Mouse (Mus musculus): ENCODE data around the gene Setd7.
"Not testable (repeated sequence)": the region's sequence is repeated elsewhere in the genome, so short reads cannot be mapped to it uniquely, and the experiment has no call there.

Setd7 gene

DNA sequence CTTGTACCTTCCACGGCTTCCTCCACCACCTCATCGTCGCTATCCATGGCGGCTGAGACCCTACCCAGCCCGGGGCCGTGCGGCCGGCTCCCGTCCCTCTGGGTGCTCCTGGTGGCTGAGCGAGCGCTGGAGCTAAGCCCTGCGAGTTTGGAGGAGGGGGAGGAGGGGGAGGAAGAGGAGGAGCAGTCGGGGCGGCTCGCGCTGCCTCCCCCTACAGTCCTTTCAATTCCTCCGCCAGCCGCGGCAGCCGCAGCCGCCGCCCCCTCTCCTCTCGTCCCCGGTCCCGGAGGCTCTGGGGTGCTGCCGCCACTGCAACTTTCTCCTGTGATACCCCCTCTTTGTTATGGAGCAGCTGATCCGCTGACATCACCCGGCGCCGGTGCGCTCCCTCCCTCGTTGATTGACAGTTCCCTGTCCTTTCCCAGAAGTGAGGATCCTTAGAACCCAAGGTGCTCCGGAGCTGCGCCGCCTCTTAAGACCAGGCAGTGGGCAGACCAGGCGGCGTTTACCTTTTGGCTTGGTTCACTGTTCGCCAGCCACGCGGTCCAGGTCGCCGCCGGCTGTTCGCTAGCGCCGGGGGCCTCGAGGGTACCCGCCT lies at the start of gene Setd7:
Gene Setd7 (minus strand): TSS at position 369 of the 598 bp plus-strand sequence.
- peak; percentile 80 to 89 for DNase-seq

DNA sequence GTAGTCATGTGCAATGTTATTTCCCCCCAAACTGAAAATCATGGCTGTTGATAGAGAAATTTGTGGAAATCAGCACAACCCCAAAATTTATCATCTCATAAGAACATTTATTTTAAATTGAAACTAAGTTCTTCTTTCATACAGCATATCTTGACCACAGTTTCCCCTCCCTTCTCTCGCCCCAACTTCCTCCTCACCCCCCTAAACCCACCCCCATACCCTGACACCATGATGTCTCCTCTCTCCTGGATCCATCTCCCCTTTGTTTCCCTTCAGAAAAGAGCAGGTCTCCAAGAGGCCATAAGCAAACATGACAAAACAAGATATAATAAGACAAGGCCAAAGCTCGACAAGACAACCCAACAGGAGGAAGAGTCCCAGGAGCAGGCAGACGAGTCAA lies 43.8 kb upstream of the Setd7 start:
- no peak for DNase-seq

GRCm38 (mm10) chr3:51603705-51604291 lies 43.1 kb upstream of the Setd7 start:
- peak in 1 of 2 experiments; percentile 10 for DNase-seq

DNA sequence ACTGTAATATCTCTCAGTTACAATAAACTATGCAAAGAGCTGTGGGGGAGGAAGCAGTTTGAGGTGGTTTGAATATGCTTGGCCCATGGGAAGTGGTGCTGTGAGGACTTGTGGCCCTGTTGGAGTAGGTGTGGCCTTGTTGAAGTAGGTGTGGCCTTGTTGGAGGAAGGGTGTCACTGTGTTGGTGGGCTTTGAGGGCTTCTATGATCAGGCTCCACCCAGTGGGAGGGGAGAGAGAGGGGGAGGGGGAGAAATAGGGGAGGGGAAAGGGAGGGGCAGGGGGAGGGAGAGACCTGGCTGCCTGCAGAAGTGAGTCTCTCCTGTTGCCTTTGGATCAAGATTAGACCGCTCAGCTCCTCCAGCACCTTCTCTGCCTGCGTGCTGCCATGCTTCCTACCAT lies 40.8 kb upstream of the Setd7 start:
- no peak for DNase-seq

DNA sequence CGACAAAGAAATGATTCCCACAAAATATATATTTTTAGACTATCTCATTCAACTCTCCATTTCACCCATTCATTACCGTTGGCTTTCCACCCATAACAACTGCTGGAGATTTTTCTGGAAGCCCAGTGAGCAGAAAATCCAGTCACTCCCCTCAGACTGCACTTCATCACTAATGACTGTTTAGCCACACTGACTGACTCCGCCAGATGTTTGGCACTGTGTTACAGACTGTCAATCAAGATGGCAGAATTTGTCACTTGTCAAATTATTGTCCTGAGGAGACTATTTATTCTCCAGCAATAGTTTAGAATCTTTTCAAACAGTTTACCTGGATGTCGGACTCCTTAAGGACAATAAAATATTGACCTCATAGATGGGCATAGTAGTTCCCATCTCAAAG lies 40.0 kb upstream of the Setd7 start:
- DNase-seq, result no peak

DNA sequence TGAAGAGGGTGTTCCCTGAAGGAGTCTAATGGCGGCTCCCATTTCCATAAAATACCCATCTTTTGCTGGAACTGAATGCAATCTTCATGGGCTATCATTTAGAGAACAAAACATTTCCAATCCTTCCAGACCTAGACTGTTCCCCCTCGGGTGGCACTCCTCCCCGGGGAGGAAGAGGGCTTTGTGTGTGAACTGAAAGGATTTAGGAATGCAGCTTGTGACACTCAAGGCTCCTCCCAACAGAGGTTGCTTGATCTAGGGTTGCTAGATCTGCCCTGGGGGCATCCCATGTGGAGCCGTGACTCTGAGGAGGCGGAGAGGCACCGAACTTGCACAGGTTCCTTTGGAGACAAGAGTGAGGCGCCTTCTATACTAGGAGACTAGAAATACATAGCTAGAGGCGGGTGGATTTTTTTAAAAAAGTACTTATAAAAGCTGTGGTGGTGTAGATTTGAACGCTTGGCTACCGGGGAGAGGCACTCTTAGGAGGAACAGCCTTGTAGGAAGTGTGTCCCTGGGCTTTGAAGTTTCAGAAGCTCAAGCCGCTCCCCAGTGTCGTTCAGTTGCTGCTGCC lies 38.5 kb upstream of the Setd7 start:
- no peak for DNase-seq

- DNase-seq, result no peak
Measured at GRCm38 (mm10) chr3:51596538-51596937, 35.9 kb upstream of the Setd7 start.

DNA sequence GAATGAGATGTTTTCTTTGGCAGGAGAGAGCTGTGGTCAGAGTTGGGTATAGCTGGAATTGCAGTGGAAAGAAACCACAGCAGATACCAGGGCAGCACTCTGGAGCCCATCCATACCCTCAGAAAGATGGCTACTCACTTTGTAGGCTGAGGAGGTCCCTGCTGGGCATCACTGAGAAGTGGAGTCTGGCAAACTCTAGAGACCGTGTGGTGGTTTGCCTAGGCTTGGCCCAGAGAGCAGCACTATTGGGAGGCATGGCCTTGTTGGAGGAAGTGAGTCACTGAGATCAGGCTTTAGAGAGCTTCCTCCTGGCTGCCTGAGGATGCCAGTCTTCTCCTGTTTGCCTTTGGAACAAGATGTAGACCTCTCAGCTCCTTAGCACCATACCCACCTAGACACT lies 32.8 kb upstream of the Setd7 start:
- no peak for DNase-seq

- DNase-seq, result no peak
Measured at GRCm38 (mm10) chr3:51591591-51591990, 30.9 kb upstream of the Setd7 start.

GRCm38 (mm10) chr3:51590207-51590892 lies 29.7 kb upstream of the Setd7 start:
- DNase-seq, result no peak

DNA sequence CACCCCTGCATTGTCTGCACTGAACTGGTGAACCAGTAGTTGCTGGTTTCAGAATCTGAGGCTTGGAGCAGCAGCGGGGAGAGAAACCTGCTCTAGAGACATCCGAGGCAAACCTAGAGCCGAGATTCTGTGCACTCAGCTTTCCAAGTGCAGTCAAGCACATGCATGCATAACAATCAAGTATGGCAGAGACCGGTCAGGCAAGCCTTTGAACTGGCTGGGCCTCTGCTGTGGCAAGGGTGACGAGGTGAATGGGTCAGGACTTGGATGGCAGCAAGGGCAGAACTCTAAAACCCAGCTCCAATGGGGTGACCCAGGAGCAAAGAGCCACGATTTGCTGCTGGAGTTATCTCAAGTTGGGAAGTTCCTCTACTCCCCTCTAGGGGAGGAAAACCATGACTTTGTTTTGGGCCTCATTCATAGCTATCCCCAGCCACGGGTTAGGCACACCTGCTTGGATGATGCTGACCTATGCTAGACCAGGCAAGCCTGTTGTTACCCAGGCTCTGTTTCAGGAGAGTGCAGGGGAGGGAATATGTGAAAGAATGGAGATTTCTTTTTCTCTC lies 27.1 kb upstream of the Setd7 start:
- DNase-seq, result no peak

GRCm38 (mm10) chr3:51583574-51584391 lies 23.1 kb upstream of the Setd7 start:
- peak; percentile 71 to 93 for DNase-seq

GRCm38 (mm10) chr3:51579243-51579642 lies 18.6 kb upstream of the Setd7 start:
- not testable (repeated sequence) for DNase-seq

DNA sequence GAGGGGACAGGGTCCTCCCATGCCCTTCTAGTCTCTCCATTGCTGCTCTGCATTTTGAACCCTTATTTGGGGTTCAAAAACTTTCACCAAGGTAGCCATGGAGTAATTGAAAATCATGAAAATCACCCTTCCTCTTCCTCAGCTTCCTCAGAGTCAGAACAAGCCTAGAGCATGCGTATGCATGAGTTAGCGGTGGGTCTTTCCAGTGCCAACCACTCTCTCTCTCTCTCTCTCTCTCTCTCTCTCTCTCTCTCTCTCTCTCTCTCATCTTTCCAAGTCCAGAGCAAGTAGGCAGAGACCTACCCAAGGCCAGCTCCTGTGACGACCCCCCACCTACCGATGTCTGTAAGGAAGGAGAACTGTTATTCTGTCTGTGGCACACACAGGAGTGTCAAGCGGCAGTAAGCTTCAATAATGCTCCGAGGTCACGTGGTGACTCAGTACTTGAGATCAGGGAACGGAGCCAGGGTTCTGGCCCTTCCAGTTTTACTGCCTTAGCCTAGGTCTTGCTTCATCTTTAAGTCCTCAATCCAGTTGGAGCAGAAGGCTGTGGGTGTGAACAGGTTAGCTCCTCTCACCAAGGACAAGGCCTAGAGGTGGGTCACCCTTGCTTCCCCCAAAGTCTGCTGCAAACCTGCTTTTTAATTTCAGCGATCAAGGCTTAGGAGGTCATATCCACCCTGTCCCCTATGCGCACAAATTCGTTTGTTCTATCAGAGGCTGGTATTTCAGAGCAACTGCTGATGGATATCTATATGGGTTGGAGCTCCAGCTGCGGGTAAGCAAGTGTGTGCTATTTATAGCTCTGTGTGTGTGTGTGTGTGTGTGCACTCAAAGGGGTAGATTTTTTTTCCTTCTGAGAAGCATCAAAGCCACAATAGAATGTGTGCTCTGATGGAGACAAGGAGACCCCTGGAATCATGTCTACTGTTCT lies 17.4 kb upstream of the Setd7 start:
- DNase-seq, result peak; percentile 68 to 78

- DNase-seq, result peak; percentile 29 to 47
Measured at GRCm38 (mm10) chr3:51577359-51577758, 16.7 kb upstream of the Setd7 start.

DNA sequence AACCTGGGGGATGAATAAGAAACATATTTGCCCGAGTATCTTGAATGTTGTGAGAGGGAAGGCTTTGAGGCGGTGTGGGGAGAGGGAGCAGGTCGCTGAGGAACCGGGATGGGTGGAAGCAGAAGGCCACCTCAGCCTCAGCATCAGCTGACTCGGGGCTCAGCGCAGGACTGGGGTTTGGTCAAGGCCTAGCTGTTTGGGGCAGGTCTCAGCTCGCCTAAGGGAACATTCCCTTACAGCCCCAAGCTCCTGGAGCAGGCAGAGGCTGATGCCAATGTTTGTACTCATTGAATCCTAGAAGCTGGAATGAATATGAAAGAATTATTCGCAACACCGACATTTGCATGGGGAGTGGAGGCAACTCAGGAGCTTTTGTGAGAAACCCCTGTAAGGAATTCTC lies 13.2 kb upstream of the Setd7 start:
- DNase-seq, result no peak

GRCm38 (mm10) chr3:51570200-51570599 lies 9.5 kb upstream of the Setd7 start:
- no peak for DNase-seq

- no peak for DNase-seq
Measured at GRCm38 (mm10) chr3:51561993-51562385, 1.3 kb upstream of the Setd7 start.

DNA sequence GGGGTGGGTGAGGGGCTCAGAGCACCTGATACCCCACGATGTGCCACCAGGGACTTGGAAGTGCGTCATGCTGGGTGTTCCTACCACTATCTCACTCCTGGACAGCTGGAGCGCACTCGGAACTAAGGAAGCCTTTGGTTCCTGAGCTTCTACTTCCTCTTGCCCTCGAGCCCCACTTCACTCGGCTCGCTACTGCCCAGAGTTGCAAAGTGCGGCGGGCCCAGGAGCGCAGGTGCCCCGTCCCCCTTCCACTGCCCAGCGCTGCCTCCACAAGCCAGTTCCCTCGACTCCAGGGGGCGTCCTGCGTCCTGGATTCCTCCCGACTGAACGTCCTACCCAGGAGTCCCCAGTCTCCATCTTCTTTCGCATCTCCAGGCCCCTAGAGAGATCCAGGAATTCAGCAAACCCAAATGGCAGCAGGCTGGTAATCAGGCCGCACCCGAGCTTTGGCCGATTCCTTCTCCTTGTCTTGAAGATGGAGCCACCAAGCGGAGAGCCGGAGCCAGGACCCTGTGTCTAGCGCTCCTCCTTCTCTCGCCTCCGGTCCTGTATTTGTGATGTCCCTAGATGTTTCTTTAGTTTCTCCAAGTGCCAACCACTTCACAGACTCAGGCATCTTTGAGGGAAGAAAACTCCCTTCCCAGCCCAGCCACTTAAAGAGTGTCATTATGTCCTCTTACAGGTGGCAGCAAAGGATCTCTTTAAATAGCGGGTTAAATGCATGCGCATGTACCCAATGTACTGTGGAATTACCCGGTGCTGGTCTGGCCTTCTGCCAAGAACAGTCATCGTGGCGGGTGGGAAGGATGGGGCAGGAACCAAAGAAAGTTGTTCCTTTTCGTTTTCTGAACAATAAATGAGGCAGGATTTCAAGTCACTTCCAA lies 672 bp upstream of the Setd7 start:
- DNase-seq, result peak; percentile 74 to 77

All from kidney, postnatal 25 days (tissue).